Mouse (Mus musculus): ENCODE measurements around the gene Plch2. TPM values are rescaled to one million over a fixed set of nuclear protein-coding genes. Genes with fewer than 3 reads are reported as not detected.

Plch2 gene
- polyA plus RNA-seq, 1 experiment from 2014 or later, result 23.0 TPM

DNA sequence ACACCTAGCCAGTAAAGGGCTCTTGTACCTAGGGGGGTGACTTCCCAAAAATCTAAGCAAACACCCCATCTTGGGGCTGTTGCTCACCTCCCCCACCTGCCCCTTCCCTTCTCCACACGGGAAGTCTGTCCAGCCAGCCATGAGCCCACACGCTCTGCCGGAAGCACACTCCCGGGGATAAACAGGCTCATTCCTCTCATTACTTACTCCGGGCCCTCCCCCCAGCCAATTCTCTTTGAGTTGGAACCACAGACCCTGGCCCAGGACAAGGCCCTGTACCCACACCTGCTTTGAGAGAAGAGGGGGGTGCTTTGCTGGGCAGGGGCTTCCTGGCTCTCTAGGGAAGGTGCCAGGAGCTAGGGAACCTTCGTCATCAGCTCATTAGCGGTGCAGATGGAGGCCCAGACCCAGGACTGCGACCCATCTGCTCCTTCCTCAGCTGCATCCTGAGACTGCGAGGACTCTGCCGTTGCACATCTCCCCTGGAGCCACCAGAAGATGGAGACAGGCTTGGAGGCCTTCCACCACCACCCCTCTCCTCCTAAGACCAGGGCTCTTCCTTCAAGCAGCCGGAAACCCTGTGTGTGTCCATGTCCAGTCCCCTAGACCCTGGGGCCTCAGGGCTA, 39.2 kb downstream of the Plch2 start:
- H3K4me3 ChIP-seq, result no peak overlapping the region
- H3K27ac ChIP-seq, result no peak overlapping the region
- H3K36me3 ChIP-seq (replicated peaks), result no peaks in the 10 kb centered on the region
- ATAC-seq (replicated peaks), result no peak
- WGBS, result 64% methylated on average over 11 of the region's 11 CpGs
- peaks cover 40% of the 10 kb centered on the region for H3K4me1 ChIP-seq
- no peak overlapping the region for H3K4me2 ChIP-seq
- H3K9me3 ChIP-seq, result no peaks in the 10 kb centered on the region
- no peak overlapping the region for H3K9ac ChIP-seq
- H3K27me3 ChIP-seq (replicated peaks), result no peaks in the 10 kb centered on the region

- H3K9me3 ChIP-seq, result no peaks in the 10 kb centered on the region
- no peaks in the 10 kb centered on the region for H3K36me3 ChIP-seq (replicated peaks)
- peaks cover 40% of the 10 kb centered on the region for H3K4me1 ChIP-seq
- ATAC-seq (replicated peaks), result no peak
- no peak overlapping the region for H3K4me2 ChIP-seq
- WGBS, result 63% methylated on average over 11 of the region's 11 CpGs
- no peak overlapping the region for H3K27ac ChIP-seq
- H3K27me3 ChIP-seq (replicated peaks), result no peaks in the 10 kb centered on the region
- no peak overlapping the region for H3K9ac ChIP-seq
- H3K4me3 ChIP-seq, result no peak overlapping the region
These were observed 39.8 kb downstream of the Plch2 start for GRCm38 (mm10) chr4:155016807-155017206.

DNA sequence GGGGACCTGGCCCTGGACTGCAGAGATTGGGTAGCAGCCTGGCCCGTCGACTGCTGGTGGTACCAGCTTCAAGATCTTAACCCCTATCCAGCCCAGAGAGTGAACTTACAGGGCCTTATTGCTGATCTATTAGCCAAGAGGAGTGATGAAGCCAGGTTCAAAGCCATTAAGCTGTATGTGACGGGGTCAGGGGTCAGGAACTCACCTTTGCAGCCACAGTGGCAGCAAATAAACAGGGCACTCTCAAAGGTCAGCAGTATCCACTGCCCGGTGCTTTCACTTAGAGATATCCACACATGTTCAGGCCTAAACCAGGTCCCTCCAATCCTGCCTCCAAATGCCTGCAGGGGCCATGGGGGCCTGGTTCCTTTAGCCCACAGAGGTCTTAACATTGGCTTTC, 41.0 kb downstream of the Plch2 start:
- no peak for ATAC-seq (replicated peaks)
- H3K9me3 ChIP-seq, result no peaks in the 10 kb centered on the region
- WGBS, result 81% methylated on average over 4 of the region's 4 CpGs
- H3K36me3 ChIP-seq (replicated peaks), result no peaks in the 10 kb centered on the region
- no peak overlapping the region for H3K4me3 ChIP-seq
- peaks cover 30% of the 10 kb centered on the region for H3K4me1 ChIP-seq
- H3K27me3 ChIP-seq (replicated peaks), result no peaks in the 10 kb centered on the region
- H3K4me2 ChIP-seq, result no peak overlapping the region
- H3K9ac ChIP-seq, result no peak overlapping the region
- H3K27ac ChIP-seq, result no peak overlapping the region

- WGBS, result 73% methylated on average over 12 of the region's 12 CpGs
- Histone ChIP-seq H3K9ac (no peak overlapping the region), H3K36me3 (replicated peaks) (no peaks in the 10 kb centered on the region), H3K4me2 (no peak overlapping the region), H3K9me3 (no peaks in the 10 kb centered on the region), H3K27me3 (replicated peaks) (no peaks in the 10 kb centered on the region), H3K4me1 (peaks cover 25% of the 10 kb centered on the region), H3K4me3 (no peak overlapping the region), H3K27ac (no peak overlapping the region)
- no peak for ATAC-seq (replicated peaks)
These were observed 41.8 kb downstream of the Plch2 start for GRCm38 (mm10) chr4:155014791-155015190.

DNA sequence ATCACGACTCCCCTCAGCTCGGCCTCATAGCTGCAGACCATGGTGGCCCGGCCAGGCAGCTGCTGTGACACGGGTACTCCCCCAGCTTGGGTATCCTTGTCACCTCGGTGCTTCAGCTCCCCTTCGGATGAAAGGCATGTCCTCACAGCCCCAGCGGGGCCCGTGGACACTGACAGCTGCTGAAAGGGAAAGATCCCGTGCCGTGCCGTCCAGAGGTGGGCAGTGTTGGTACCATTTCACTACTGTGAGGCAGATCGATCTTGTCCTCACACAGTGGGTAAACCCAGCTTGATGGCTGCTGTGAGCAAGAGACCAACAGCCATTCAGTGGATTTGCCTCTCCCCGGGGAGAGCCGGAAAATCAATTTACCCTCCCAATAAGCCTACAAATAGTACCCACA, 42.3 kb downstream of the Plch2 start:
- no peak overlapping the region for H3K4me2 ChIP-seq
- no peak overlapping the region for H3K4me3 ChIP-seq
- peaks cover 19% of the 10 kb centered on the region for H3K4me1 ChIP-seq
- no peak overlapping the region for H3K27ac ChIP-seq
- H3K36me3 ChIP-seq (replicated peaks), result no peaks in the 10 kb centered on the region
- no peak for ATAC-seq (replicated peaks)
- H3K27me3 ChIP-seq (replicated peaks), result no peaks in the 10 kb centered on the region
- no peaks in the 10 kb centered on the region for H3K9me3 ChIP-seq
- 49% methylated on average over 14 of the region's 14 CpGs for WGBS
- H3K9ac ChIP-seq, result no peak overlapping the region

- Histone ChIP-seq H3K36me3 (replicated peaks) (no peaks in the 10 kb centered on the region), H3K4me2 (no peak overlapping the region), H3K9me3 (no peaks in the 10 kb centered on the region), H3K4me3 (no peak overlapping the region), H3K4me1 (peaks cover 10% of the 10 kb centered on the region; the same call in 1 of the 2 replicates), H3K27me3 (replicated peaks) (no peaks in the 10 kb centered on the region), H3K9ac (no peak overlapping the region), H3K27ac (no peak overlapping the region)
- ATAC-seq (replicated peaks), result peak; percentile 65; the same call in 1 of the 2 replicates
- 8% methylated on average over 4 of the region's 4 CpGs for WGBS
These were observed 43.8 kb downstream of the Plch2 start for GRCm38 (mm10) chr4:155012788-155013187.

DNA sequence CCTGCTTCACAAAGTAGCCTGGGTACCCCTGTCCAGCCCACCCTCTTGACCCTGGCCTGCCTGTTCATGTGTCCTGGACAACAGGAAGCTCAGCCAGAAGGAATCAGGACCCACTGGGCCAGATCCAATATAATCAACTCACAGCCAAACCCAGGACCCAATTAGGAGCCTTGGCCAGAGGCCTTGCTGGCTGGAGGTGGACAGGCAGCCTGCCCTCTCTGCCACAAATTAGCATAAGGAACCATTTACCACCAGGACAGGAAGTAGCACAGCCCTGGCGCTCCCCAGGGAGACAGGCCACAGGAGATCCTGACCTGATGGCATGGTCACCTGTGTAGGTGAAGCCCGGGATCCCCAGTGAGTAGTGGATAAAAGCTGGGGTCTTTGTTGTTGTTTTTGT, 44.5 kb downstream of the Plch2 start:
- no peak overlapping the region for H3K9ac ChIP-seq
- H3K27ac ChIP-seq, result no peak overlapping the region
- no peaks in the 10 kb centered on the region for H3K36me3 ChIP-seq (replicated peaks)
- no peak overlapping the region for H3K4me2 ChIP-seq
- no peak for ATAC-seq (replicated peaks)
- H3K27me3 ChIP-seq (replicated peaks), result no peaks in the 10 kb centered on the region
- H3K4me3 ChIP-seq, result no peak overlapping the region
- peaks cover 7% of the 10 kb centered on the region; the same call in 1 of the 2 replicates for H3K4me1 ChIP-seq
- no peaks in the 10 kb centered on the region for H3K9me3 ChIP-seq
- 65% methylated on average over 2 of the region's 2 CpGs for WGBS

DNA sequence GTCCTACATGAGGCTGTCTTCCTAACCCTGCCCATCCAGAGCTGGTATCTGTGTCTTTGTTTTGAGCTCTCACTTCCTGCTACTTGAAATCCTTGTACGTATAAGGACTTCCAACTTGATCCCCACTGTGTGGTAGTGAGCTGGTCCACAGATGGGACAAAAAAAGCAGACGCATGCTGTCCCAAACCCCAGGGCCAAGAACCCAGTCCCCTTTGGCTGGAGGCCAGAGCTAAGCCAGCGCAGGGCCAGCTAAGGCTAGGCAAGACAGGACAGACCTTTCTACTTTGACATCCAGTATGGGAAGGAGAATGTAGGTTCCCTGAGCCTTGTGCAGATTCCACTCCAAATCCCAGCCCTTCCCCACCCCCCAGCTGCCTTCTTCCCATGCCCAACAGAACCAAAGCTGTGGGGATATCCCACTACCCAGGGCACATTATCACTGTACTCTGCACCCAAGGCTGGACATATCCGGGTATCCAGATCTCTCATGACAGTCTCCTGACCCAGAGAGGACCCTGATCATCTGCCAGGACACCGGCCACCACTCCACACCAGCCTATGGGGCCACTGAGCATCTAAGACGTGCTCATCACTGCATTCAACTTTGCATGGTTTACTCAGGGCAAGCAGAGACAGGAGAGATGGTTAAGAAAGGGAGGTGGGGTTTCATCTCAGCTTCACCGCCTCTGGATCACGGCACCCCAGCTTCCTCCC, 45.1 kb downstream of the Plch2 start:
- no peaks in the 10 kb centered on the region for H3K36me3 ChIP-seq (replicated peaks)
- H3K4me3 ChIP-seq, result no peak overlapping the region
- WGBS, result 77% methylated on average over 8 of the region's 8 CpGs
- H3K4me2 ChIP-seq, result no peak overlapping the region
- no peak overlapping the region for H3K9ac ChIP-seq
- H3K27ac ChIP-seq, result no peak overlapping the region
- peaks cover 4% of the 10 kb centered on the region; the same call in 1 of the 2 replicates for H3K4me1 ChIP-seq
- H3K9me3 ChIP-seq, result no peaks in the 10 kb centered on the region
- ATAC-seq (replicated peaks), result no peak
- no peaks in the 10 kb centered on the region for H3K27me3 ChIP-seq (replicated peaks)

DNA sequence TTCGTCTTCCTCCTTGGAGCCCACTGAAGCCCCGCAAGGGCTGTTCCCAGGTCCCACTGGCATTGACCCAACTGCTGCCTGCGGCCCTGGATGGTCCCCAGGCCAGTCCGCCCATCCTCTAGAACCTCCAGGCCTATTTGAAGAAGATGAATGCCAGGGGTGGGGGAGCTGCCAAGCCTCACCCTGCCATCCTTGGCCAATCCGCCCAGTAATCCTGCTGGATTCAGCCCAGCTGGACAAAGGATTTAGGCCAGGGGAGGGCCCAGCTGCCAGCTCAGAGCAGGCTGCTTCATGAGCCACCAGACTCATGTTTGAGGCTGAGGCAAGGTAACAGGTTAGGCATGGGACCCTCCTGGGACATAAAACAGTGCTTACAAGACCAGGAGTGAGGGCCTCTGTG, 45.7 kb downstream of the Plch2 start:
- Histone ChIP-seq H3K4me1 (peaks cover 4% of the 10 kb centered on the region; the same call in 1 of the 2 replicates), H3K9ac (no peak overlapping the region), H3K36me3 (replicated peaks) (no peaks in the 10 kb centered on the region), H3K27me3 (replicated peaks) (no peaks in the 10 kb centered on the region), H3K4me2 (no peak overlapping the region), H3K9me3 (no peaks in the 10 kb centered on the region), H3K4me3 (no peak overlapping the region), H3K27ac (no peak overlapping the region)
- 72% methylated on average over 5 of the region's 5 CpGs for WGBS
- no peak for ATAC-seq (replicated peaks)

DNA sequence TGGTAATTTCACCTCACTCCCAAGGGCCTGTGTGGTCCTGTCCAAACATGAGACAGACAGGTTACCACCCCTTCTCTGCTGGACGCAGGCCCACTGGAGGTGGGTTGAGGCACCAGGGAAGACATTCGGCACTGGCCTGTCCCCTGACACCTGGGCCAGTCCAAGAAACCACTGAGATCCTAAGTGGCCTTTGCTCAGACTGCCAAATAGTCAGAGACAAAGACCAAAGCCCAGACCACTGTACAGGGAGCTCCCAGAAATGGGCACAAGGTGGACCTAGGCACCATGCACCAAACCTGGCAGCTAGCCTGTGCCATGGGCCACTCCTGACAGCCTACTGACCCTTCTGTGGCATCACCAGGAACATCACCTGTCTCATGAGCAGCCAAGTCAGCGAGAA, 47.4 kb downstream of the Plch2 start:
- H3K4me1 ChIP-seq, result no peaks in the 10 kb centered on the region
- no peaks in the 10 kb centered on the region for H3K9me3 ChIP-seq
- H3K27ac ChIP-seq, result no peak overlapping the region
- no peaks in the 10 kb centered on the region for H3K36me3 ChIP-seq (replicated peaks)
- 90% methylated on average over 3 of the region's 3 CpGs for WGBS
- H3K27me3 ChIP-seq (replicated peaks), result no peaks in the 10 kb centered on the region
- no peak for ATAC-seq (replicated peaks)
- no peak overlapping the region for H3K4me2 ChIP-seq
- H3K4me3 ChIP-seq, result no peak overlapping the region
- H3K9ac ChIP-seq, result no peak overlapping the region

DNA sequence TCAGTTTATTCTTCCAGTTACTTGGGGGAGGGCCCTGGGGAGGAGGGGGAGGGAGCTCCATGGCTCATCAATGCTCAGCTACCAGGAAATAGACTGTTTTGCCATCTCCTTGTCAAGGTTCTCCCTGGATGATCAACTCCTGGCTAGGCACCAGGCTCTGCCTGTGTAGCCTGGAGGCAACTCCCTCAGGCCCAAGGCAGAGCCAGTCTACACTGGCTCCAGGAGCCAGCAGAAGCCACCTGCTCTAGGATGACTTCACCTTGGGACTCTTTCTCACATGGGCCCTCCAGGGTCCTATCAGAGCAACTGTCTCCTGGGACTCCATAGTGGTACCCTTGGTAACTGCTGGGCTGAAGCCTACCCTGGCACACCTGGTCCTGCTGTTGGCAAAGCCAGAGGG, 48.5 kb downstream of the Plch2 start:
- H3K4me1 ChIP-seq, result no peaks in the 10 kb centered on the region
- no peak for ATAC-seq (replicated peaks)
- no peak overlapping the region for H3K9ac ChIP-seq
- no peaks in the 10 kb centered on the region for H3K27me3 ChIP-seq (replicated peaks)
- H3K9me3 ChIP-seq, result no peaks in the 10 kb centered on the region
- no peak overlapping the region for H3K4me3 ChIP-seq
- H3K36me3 ChIP-seq (replicated peaks), result no peaks in the 10 kb centered on the region
- H3K27ac ChIP-seq, result no peak overlapping the region
- H3K4me2 ChIP-seq, result no peak overlapping the region

DNA sequence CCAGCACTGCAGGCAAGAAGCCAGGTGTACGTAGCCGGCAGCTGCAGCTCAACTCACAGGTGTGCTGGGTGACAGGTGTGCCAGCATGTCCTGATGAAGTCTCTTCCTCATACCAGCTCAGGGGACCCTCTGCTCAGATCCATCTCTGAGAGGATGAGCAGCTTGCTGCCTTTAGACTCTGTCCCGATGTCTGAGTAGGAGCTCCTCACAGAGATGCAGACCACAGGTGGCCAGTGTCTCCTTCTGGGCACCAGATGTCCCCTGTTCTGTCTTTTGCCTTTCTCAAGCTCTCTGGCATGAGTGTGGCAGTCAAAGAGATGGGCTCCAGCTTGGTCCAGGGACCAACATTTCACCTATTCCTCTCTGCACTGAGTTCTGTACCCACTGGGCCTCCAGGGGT, 48.9 kb downstream of the Plch2 start:
- H3K27me3 ChIP-seq (replicated peaks), result no peaks in the 10 kb centered on the region
- 93% methylated on average over 3 of the region's 3 CpGs for WGBS

GRCm38 (mm10) chr4:155006296-155006695, 50.3 kb downstream of the Plch2 start:
- no peaks in the 10 kb centered on the region for H3K27me3 ChIP-seq (replicated peaks)
- H3K9me3 ChIP-seq, result no peaks in the 10 kb centered on the region
- WGBS, result 72% methylated on average over 10 of the region's 10 CpGs
- H3K4me3 ChIP-seq, result no peak overlapping the region
- no peaks in the 10 kb centered on the region for H3K4me1 ChIP-seq
- no peak overlapping the region for H3K27ac ChIP-seq
- H3K4me2 ChIP-seq, result no peak overlapping the region
- no peak for ATAC-seq (replicated peaks)
- H3K36me3 ChIP-seq (replicated peaks), result no peaks in the 10 kb centered on the region
- H3K9ac ChIP-seq, result no peak overlapping the region

More for the DNA sequence above, 48.9 kb downstream of the Plch2 start:
- Histone ChIP-seq H3K4me1 (no peaks in the 10 kb centered on the region), H3K9ac (no peak overlapping the region), H3K9me3 (no peaks in the 10 kb centered on the region), H3K4me3 (no peak overlapping the region), H3K4me2 (no peak overlapping the region), H3K27ac (no peak overlapping the region), H3K36me3 (replicated peaks) (no peaks in the 10 kb centered on the region)
- ATAC-seq (replicated peaks), result no peak
